Mouse (Mus musculus) gastrocnemius, postnatal 4 days (tissue): ENCODE results near the gene Rab36. TPM values are rescaled to one million over a fixed set of nuclear protein-coding genes. Genes with fewer than 3 reads are reported as not detected.

Experiments
- DNase-seq, 2 experiments: peaks; one replicate each; pipeline ENCODE4 v3.0.0; 2021 to 2022; ENCODE audit warnings: low spot score in 2 of 2, mixed read lengths in 2 of 2
- total RNA-seq, 2 experiments: library from RNA; stranded (reverse); gene quantifications; 2 replicates each; pipeline ENCODE4 v1.2.3; 2021

Gene Rab36
- total RNA-seq, 2 experiments from 2014 or later: 1.7 to 2.5 TPM

- DNase-seq: no peak
Measured at GRCm38 (mm10) chr10:75068624-75069328, 31.9 kb downstream of the Rab36 start.

GRCm38 (mm10) chr10:75070281-75070976 lies 33.6 kb downstream of the Rab36 start:
- DNase-seq: no peak

- no peak for DNase-seq
Measured at GRCm38 (mm10) chr10:75075665-75076064, 38.8 kb downstream of the Rab36 start.

GRCm38 (mm10) chr10:75078174-75079128 lies 41.6 kb downstream of the Rab36 start:
- DNase-seq: no peak

- DNase-seq: no peak
Measured at GRCm38 (mm10) chr10:75085330-75085729, 48.5 kb downstream of the Rab36 start.

- DNase-seq: no peak
Measured at GRCm38 (mm10) chr10:75088471-75088870, 51.6 kb downstream of the Rab36 start.

GRCm38 (mm10) chr10:75091478-75092152 lies 54.8 kb downstream of the Rab36 start:
- DNase-seq: no peak

- no peak for DNase-seq
Measured at GRCm38 (mm10) chr10:75093252-75093987, 56.6 kb downstream of the Rab36 start.

- DNase-seq: no peak
Measured at GRCm38 (mm10) chr10:75094338-75094737, 57.5 kb downstream of the Rab36 start.

GRCm38 (mm10) chr10:75095216-75095615 lies 58.4 kb downstream of the Rab36 start:
- DNase-seq: no peak

GRCm38 (mm10) chr10:75098446-75099183 lies 61.8 kb downstream of the Rab36 start:
- DNase-seq: no peak

- DNase-seq: no peak
Measured at GRCm38 (mm10) chr10:75100298-75100697, 63.4 kb downstream of the Rab36 start.

GRCm38 (mm10) chr10:75103502-75103901 lies 66.6 kb downstream of the Rab36 start:
- no peak for DNase-seq

Other genes starting within 250 kb of the Rab36 start
- 1 to 10 TPM in 1 of 2 experiments, under 1 TPM in 1; 0.75 to 1.5 TPM for gene Gnaz, start 69.9 kb upstream of the Rab36 start, total RNA-seq
- gene Rsph14, start 4.5 kb upstream of the Rab36 start, total RNA-seq: not detected
- 10 to 100 TPM in 1 of 2 experiments, 1 to 10 TPM in 1; 7.3 to 10.5 TPM for gene Bcr, start 23.5 kb downstream of the Rab36 start, total RNA-seq
- 10 to 100 TPM; 46.0 to 49.7 TPM for gene Specc1l, start 175.0 kb downstream of the Rab36 start, total RNA-seq